Mouse (Mus musculus): Measurements from ENCODE around the gene Sh3pxd2a.
A peak's percentile ranks its signal among the peaks of the same experiment; 100 is the strongest.

The Sh3pxd2a gene

DNA sequence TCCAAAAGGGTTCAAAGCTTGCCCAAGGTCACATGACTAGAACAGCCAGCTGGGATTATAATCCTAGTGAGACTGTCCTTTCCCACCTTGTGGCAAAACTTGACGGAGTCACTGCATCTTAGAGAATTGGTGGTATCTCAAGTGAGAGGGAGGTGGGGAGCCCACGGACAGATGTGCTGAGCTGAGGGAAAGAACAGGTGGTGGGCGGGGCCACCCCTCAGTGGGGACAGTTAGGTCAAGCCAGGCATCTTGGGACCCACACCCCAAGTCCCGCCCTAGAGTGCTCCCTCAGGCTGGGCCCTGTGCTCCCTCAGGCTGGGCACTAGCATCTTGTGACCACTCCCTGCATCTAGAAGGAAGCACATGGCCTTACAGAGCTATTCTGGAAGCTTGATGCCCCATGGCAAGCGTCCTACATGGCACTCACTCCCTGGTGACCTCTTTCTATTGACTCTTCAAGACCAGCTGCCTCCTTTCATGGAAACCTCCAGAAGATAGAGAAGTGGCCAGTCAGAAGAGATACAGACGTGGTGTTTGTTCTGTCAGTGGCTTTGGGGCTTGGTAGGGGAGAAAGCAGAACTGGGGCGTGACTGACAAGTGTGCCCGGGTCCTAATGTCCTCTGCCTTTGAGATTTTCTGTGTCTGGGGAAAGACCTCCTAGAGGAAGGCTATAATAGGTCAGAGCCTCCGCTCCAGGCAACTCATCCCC is 24.3 kb downstream of the Sh3pxd2a start:
- DNase-seq (ENCODE audit: low spot score in 2 of 2), result no peak

DNA sequence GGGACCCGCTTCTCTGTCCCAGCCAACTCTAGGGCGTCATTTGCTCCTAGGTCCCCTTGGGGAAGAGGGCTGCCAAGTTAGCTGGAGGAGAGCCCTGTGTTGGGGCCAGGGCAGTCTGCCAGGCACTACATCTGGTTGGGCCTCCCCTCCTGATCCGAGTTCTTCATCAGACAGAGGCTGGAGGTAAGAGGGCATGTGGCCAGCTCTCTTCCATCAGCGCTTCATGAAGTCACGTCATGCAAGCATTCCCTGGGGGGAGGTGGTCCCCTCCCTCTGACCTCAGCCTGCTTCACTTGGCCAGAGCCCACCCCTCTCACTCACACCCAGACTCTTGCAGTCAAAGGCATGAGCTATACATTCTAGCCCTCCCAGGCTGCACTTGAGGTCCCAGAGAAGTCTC is 25.8 kb downstream of the Sh3pxd2a start:
- DNase-seq (ENCODE audit: low spot score in 2 of 2), result no peak

DNA sequence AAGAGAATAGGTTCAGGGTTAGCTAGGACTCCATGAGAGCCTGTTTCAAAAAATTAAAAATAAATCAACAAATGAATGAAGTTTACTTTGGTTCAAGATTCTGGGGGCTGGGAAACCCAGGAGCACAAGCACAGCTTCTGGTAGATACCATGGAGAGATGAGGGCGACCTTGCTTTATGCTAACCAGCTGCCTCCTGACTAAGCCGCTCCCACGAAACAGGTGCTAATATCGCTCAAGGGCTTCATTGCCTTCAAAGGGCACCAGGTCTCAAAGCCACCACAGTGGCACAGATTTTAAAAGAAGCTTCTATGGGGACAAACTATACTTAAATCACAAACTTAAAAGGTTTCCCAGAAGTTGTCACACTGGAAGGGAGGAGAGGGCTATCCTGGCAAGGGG is 27.2 kb downstream of the Sh3pxd2a start:
- DNase-seq (ENCODE audit: low spot score in 2 of 2), result no peak

DNA sequence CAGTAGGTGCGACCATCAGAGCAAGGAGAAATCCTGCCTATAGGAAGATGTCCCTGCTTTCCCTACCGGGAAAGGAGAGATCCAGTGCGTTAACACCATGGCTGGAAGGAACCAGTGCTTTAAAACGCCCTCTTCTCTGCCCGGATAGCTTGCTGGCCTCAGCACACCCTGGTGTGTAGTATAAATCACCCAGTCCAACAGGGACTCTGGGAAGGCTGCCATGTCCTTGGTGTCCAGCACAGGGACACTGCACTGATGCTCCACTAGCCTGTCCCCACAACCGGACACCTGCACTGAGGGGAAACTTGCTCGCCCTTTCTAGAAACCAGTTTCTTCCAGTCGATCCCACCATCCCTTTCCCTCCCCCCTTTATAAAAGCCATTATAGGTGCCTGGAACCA is 28.0 kb downstream of the Sh3pxd2a start:
- DNase-seq (ENCODE audit: low spot score in 2 of 2), result no peak

DNA sequence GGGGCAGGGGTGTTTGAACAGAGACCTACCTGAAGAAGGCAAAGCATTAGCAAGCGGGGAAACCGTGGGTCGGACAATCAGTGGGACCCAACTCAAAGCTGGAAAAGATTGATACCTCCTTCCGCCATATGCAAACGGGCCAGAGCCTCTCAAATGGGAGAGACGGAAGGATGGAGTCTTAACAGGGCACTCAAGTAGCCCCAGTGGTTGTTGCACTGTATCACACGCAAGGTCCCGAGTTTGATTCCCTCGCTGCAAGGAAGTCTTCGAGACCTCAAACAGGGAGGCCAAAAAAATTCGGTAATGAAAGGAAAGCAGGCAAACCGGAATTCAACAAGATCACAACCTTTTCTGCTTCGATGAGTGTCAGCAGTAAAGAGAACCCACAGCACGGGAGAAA is 29.5 kb downstream of the Sh3pxd2a start:
- DNase-seq (ENCODE audit: low spot score in 2 of 2), result no peak

DNA sequence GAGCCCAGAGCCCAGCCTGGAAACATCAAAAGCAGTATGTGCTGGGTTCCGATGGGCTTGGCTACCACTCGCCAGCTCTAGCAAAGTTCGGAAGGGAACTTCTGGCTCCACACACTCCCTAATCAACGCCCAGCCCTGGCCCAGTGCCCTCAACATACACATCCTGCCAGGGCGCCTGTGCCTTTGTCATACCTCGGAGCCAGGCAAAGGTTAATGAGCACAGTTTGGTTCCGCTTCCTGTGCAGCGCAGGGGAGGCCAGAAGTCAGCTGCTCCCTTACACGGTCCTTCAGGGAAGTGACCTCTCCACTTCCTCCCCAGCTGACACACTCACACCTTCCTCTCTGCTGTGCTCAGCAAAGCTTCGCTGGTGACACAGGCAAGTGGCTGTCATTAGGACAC is 31.9 kb downstream of the Sh3pxd2a start:
- peak in 1 of 2 experiments; percentile 34 for DNase-seq (ENCODE audit: low spot score in 2 of 2)

DNA sequence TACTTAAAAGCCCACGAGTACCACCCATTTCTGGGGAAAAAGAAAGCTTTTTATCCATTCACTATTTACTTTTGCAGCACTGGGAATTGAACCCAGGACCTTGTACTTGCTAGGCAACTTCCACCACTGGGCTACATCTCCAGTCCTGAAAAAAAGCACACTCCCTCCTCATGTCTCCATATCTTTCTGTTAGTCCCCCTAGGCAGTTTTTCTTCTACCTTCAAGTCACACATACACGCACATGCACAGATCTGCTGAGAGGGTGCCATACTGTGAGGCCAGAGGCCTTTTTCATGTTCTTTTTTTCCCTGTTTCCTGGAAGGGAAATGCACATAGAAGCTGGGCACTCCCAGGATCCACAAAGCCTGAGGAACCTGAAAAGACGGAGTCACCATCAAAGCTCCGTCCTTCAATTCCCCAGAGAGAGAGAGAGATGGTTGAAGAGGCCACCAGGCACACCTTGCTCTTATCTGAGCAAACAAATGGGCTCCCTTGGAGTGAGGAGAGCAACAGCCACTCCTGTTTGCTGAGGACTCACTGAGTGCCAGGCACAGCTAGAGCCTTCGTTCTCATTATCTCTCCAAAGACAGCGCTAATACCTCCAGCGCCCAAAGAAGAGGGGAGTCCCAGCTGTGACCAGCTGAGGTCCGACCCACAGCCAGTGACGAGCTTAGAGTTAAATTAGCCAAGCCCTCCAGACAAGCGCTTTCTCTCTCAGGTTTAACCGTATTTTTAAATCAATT is 32.8 kb downstream of the Sh3pxd2a start:
- DNase-seq (ENCODE audit: low spot score in 2 of 2), result no peak

DNA sequence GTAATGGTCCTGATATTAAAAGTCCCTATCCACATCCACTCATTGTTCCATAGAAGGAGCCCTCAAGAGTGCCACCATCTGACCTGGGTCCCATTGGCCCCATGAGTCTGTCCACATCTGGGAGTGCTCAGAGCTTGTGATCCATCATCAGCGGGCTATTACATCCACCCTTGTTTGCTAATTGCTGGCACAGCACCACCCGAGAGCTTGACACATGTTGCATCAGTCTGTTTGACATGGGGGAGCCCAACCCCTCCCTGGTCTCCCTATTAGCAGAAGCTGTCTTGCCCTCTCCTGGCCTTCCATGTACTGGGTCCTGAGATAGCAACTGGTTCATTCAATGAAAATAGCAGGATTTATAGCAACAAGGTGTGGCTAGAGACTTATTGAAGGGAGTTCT is 34.0 kb downstream of the Sh3pxd2a start:
- DNase-seq (ENCODE audit: low spot score in 2 of 2), result no peak

DNA sequence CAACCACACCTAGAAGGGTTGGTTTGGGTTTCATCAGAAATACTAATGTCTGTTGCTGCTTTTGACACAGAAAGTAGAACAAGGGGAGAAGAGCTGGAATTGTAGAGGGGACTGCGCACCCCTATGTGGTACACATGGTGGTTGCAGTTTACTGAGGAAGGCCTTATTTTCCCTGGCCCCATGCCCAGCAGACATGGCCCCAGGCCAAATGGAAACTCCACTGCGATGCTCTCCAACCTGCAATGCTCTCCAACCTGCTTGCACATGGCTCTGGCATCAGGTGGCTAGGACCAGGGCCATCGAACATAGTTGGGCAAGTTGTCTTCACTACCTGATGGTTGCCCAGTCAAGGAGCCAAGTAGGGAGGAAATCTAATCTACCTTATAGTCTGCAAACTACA is 35.0 kb downstream of the Sh3pxd2a start:
- no peak for DNase-seq (ENCODE audit: low spot score in 2 of 2)

DNA sequence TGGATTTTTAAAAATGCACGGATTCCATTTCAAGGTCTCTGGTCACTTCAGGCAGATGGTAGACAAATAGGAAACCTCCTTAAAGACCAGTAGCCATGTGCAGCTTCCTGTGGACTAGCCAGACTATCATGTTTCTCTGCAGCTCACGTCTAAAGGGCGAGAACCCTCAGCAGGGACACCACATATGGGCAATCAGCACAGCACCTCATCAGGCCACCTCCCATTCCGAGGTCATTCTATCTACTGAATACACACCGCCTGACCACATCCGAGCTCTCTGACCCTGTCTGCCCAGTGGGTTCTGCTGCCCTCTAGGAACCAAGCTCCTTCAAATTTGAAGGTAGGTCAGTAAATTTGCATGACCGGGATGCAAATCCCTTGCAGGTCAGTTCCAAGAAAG is 35.4 kb downstream of the Sh3pxd2a start:
- DNase-seq (ENCODE audit: low spot score in 2 of 2), result no peak

DNA sequence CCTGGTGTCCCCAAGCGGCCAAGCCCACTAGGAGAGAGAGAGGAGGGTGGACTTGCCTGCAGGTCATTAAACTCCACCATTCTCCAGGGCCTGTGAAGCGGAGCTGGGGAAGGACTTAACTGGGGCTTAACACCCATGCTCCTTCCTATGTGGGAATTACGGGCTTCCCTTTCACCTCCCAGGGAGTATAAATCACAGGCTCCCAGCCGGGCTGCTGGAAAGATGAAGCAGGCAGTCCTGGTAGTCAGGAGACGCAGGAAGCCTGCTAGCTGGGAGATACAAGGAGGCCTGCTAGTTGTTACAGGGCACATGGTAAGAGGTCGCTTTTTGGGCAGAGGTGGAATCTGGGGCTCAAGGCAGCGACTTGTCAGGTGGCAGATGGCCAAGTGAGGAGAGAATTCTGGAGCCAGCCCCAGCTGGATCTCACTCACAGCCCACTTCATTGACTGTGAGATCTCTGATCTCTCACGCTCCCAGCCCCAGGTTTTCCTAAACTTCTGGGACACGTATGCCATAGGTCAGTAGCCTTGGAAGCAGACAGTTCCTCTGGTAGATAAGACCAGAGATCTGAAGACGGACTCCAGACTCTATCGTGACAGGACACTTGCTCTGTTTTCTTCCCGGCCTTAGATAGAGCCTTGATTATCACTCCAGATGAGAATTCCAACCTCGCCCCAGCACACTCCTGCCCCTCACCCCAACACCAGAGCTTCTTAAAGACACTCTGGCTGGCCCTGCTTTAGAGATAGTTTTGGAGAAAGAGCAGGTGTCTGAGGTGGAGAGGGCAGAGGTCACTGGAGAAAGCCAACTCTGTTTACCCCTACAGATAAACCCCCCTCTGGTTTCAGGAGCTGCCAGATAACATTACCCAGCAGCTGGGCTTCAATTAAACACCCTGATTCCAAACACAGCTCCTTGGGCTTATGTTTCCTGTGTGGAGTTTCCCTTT is 36.1 kb downstream of the Sh3pxd2a start:
- DNase-seq (ENCODE audit: low spot score in 2 of 2), result no peak

DNA sequence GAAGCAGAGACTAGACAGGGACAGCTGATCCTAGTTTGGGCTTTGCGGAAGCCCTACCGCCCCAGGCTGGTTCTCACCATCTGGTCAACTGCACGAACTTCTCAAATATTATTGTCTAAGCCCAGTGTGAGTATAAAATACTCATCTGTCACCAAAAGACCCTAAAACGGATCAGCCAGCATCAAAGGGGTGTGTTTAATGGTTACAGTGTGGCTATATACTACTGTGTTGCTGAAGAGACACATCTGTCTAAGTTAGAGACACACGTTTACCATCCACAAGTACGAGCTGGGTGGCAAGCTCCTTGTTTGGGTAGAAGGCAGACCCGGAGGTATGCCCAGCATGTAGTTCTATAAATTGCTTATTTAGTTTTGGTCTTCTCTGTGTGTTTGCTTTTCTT is 40.6 kb downstream of the Sh3pxd2a start:
- no peak for DNase-seq (ENCODE audit: low spot score in 2 of 2)

DNA sequence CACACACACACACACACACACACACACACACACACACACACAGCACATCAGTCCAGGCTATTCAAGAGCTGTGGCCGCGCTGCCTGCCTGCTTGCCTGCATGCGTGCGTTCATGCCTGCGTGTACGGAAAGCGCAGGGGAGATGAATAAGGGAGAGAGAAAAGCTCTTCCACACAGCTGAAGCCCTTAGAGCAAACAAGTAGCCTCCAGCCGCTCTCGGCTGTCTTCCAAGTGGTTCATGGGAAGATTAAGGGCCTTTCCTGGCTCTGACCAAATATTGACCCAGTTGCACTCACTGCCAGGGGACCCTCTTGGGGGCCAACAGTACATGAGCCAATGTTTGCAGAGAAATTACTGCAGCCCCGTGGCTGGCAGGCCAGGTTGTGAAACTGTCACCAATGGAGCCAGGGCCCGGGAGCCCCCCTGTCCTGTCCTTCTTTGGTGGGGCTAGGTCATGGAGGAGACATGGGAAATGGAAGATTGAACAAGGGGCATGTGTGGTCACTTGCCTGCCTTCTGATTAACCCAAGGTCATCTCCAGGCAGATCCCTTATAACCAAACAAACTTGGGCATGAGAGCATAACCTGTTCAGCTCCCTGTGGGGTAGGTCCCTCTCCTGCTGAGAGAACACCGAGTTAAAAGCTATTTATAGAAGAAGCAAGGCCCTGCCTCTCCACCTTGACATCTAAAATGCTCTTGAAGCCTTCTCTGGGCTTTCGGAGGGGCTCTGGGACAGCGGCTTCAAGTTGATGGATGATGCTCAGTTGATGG is 42.9 kb downstream of the Sh3pxd2a start:
- no peak for DNase-seq (ENCODE audit: low spot score in 2 of 2)

DNA sequence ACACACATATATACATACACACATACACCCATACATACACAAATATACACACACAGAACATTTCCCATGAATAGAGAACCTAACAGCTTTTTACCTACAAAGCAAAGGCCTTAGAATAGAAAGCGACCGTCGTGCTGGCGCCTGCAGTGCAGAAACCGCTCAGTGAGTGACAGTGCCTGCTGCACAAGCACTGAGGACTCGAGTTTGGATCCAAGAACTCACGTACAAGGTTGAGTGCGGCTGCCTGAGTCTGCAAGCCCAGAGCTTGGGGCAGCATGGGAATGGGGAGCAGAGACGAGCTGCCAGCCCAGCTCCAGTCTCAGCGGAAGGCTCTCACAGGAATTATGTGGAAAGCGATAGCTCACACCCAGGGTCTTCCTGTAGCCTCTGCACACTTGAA is 43.7 kb downstream of the Sh3pxd2a start:
- DNase-seq (ENCODE audit: low spot score in 2 of 2), result no peak

DNA sequence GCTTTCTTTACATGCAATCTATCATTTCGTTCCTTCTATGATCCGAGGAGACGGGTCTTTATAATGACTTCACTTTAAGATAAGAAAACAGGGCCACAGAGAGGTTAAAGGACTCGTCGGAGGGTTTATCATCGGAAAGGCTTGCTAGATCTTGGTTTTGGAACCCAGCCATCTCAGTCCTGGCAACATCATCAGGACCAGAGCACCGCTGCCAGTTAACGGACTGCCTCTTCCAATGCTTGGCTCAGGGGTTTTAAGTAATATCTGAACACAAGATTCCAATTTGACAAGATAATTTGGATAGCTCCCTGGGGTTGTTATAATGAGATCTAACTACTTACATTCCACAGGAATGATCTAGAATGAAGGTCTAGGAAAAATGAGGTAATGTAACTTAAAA is 45.0 kb downstream of the Sh3pxd2a start:
- no peak for DNase-seq (ENCODE audit: low spot score in 2 of 2)

DNA sequence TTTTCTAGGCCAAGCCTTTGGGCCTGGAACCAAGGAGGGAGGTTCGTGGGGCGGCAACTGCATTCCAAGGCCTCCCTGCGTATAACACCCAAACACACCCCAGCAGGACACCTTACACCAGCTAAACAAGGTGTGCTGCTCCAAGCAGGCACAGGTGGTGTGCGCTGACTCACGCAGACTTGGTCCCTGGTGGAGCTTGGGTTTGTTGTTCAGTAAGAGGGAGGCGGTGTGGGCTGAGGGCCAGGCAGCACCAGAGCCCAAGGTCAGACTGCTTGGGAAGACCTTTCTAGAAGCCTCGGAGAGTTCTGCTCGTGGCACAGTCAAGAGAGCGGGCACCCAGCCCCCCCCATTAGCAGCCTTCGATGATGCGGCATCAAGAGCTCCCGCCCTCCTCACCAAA is 48.0 kb downstream of the Sh3pxd2a start:
- DNase-seq (ENCODE audit: low spot score in 2 of 2), result no peak

DNA sequence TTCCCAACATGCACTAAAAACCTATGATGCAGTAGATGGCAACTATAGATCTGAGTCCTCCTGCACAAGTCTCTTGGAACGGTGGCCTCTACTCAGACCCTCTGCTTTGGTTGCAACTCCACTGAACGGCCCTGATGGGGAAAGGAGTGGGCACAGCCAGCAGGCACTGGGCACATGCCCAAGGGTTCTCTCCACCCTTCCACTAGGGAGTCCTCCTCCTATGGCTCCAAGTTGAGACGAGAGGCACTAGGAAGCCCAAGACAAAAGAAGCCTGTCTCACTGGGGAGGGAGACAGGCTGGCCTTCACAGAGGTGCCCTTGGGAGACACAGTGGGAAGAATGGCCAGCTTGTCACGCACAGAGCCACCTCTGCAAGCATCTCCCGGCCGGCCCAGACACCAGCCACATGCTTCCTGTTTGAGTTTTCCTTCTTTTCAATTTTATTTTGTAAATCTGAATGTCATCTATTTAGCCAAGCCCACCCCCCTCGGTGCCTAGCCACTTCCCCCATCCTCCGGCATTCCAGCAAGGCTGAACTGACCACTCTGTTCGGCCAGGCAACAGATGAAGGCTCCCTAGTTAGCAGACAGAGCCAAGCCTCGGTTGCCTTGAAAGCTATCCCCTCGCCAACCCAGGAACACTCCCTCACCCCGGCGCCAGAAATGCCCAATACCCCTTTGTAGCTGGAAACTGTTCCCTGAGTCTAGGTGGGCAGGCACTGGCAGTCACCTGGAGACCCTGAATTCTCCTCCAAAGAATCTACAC is 49.9 kb downstream of the Sh3pxd2a start:
- no peak for DNase-seq (ENCODE audit: low spot score in 2 of 2)

DNA sequence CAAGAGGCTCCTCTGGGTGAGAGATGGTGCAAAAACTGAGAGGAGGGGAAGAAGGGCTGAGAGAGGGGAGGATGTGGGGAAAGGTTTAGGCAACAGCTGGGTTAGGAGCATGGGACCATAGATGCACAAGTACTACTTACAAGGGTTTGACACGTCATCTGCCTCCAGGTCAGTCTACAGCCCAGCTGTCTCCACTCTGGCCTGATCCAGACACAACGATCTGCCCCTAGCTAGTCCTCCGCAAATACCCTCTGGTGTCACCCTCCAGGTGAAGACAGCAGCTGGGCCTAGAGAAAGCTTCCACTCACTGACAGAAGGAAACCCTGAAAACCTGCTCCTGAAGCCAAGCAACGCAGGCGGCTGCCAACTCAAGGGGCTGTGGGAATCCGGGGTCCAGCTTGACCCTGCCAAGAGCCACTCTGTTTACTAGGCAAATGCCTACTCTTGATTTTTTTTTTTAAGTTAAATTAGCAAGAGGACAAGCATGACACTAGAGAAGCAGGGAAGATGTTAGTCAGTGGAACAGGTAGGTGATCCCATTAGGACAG is 50.7 kb downstream of the Sh3pxd2a start:
- DNase-seq (ENCODE audit: low spot score in 2 of 2), result no peak

DNA sequence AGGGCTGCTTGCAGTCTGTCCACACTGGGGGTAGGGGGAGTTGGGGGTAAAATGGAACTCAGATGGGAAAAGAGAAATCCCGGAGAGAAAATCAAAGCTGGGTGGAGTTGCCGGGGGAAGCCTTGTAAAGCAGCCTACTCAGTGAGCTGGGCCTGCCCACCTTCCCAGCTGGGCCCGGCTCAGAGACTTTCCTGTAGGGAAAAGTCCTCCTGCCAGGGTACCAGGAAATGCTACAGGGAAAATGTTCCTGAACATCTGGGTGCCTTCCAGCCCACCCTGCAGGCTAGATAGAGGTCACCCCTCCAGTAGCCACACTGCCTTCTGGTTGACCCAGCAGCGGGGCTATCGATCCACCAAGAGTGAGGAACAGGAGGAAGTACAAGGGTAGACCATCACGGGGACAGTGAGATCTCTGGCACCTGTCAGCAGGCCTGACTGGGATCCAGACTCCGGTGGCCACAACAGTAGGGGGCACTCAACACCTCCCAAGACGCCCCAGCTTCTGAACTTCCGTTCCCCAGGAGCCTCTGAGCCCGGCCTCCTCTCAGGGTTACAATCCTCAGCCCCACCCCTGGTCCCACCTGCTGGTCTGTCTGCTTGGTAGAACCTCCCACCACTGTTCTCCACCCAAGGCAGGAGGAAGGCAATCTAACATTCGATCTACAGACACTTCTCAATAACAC is 51.5 kb downstream of the Sh3pxd2a start:
- peak; percentile 62 to 67 for DNase-seq (ENCODE audit: low spot score in 2 of 2)

DNA sequence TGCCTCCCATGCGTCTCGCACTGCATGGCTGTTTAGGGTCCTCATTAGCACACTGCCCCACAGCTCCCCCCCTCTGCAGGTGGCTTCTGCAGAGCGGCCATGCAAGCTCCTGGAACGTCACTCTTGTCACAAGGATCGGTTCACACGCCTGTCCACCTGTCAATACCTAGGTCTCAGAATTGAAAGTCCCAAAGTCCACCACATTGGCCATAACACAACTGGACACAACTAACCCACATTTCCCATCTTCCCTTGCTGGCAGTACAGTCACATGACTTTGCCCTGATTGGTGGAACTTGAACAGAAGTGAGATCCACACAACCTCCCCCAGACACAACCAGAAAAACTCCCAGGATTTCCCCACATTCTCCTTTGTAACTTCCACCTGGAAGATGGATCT is 53.9 kb downstream of the Sh3pxd2a start:
- DNase-seq (ENCODE audit: low spot score in 2 of 2), result no peak
